12 mouse cellular contexts compared by ENCODE assay signal in genomic region chr5:127956511-127957097, GRCm38 (mm10).
DNase-seq lines count a peak whose midpoint lies in the region; ATAC-seq and TF ChIP-seq lines count a peak whose summit lies in the region.
"Had no signal": no experiment of that assay in that cellular context is flagged by ENCODE, and none has a peak within 500 bp of the region (broad histone marks: within the 10 kb centered on the region; RNA-seq: fewer than 3 reads in every experiment).

No protein-coding gene starts in this region.

- peak; percentile 61 for DNase-seq in liver, adult 2 months (ENCODE audit: extremely low read depth, low read depth, low spot score)
- DNase-seq in liver, result no peak
- peak; percentile 81 for DNase-seq in layer of hippocampus, adult 9-11 months
- peak; percentile 13 for DNase-seq in left cerebral cortex, postnatal 4 days
- DNase-seq in right cerebral cortex, postnatal 25 days, result peak; percentile 80
- DNase-seq in adrenal gland, adult (ENCODE audit: inconsistent age in 2 of 2, low spot score in 1 of 2), result no peak
- DNase-seq: cerebellum, adult 9-10 months; kidney, adult 9 months; liver, embryonic 13.5 days had no signal

- no peak overlapping the region for H3K4me3 ChIP-seq in liver, adult 2 months (ENCODE audit: insufficient read depth, low read depth, low read length)
- H3K4me3 ChIP-seq in midbrain, embryonic 13.5 days (replicated peaks), result no peak overlapping the region
- H3K4me3 ChIP-seq in heart, embryonic 11.5 days (ENCODE audit: low read depth, low read length), result no peak overlapping the region
- H3K4me3 ChIP-seq: embryonic facial prominence, embryonic 15.5 days; liver, embryonic 13.5 days had no signal

- no peak for TF ChIP-seq CTCF in liver, adult 2 months (IDR thresholded peaks at IDR 0.05; ENCODE audit: low read depth, low read length)

- H3K36me3 ChIP-seq in liver, adult 2 months (ENCODE audit: control insufficient read depth, insufficient read depth, low read length), result no peaks in the 10 kb centered on the region
- no peaks in the 10 kb centered on the region for H3K36me3 ChIP-seq in midbrain, embryonic 13.5 days
- no peaks in the 10 kb centered on the region for H3K36me3 ChIP-seq in heart, embryonic 11.5 days (ENCODE audit: control insufficient read depth, insufficient read depth, low read length)
- H3K36me3 ChIP-seq: embryonic facial prominence, embryonic 15.5 days; liver, embryonic 13.5 days had no signal

- no peak for TF ChIP-seq POLR2A in liver, adult 2 months (IDR thresholded peaks at IDR 0.05; ENCODE audit: extremely low read depth, insufficient read depth, low read length)

- H3K9ac ChIP-seq in liver, adult 2 months (ENCODE audit: low read depth, low read length), result no peak overlapping the region
- H3K9ac ChIP-seq in midbrain, embryonic 13.5 days (replicated peaks), result no peak overlapping the region
- no peak overlapping the region for H3K9ac ChIP-seq in heart, embryonic 11.5 days (ENCODE audit: low read depth, low read length)
- H3K9ac ChIP-seq: embryonic facial prominence, embryonic 15.5 days; liver, embryonic 13.5 days had no signal

- H3K27ac ChIP-seq in liver, adult 2 months (replicated peaks; ENCODE audit: insufficient read depth, low read depth, low read length), result no peak overlapping the region
- H3K27ac ChIP-seq in midbrain, embryonic 13.5 days, result no peak overlapping the region
- H3K27ac ChIP-seq in heart, embryonic 11.5 days (ENCODE audit: low read depth, low read length), result no peak overlapping the region
- H3K27ac ChIP-seq: embryonic facial prominence, embryonic 15.5 days; liver, embryonic 13.5 days had no signal

- H3K27me3 ChIP-seq in liver, adult 2 months (ENCODE audit: control insufficient read depth, insufficient read depth, low read length), result no peaks in the 10 kb centered on the region
- H3K27me3 ChIP-seq in midbrain, embryonic 13.5 days, result no peaks in the 10 kb centered on the region
- no peaks in the 10 kb centered on the region for H3K27me3 ChIP-seq in heart, embryonic 11.5 days (ENCODE audit: control insufficient read depth, insufficient read depth, low read length)
- H3K27me3 ChIP-seq: embryonic facial prominence, embryonic 15.5 days; liver, embryonic 13.5 days had no signal

- intact Hi-C loops in left cerebral cortex, postnatal 4 days (cut with DNase I), result no loop called here

- no peak overlapping the region for H3K4me2 ChIP-seq in midbrain, embryonic 13.5 days (replicated peaks)
- no peak overlapping the region for H3K4me2 ChIP-seq in heart, embryonic 11.5 days
- H3K4me2 ChIP-seq: embryonic facial prominence, embryonic 15.5 days; liver, embryonic 13.5 days had no signal

- H3K4me1 ChIP-seq in liver, adult 2 months (ENCODE audit: control insufficient read depth, insufficient read depth, low read length), result no peaks in the 10 kb centered on the region
- H3K4me1 ChIP-seq in midbrain, embryonic 13.5 days (replicated peaks), result no peaks in the 10 kb centered on the region
- no peaks in the 10 kb centered on the region for H3K4me1 ChIP-seq in heart, embryonic 11.5 days (ENCODE audit: control insufficient read depth, insufficient read depth, low read length)
- H3K4me1 ChIP-seq: embryonic facial prominence, embryonic 15.5 days; liver, embryonic 13.5 days had no signal

- no peaks in the 10 kb centered on the region for H3K9me3 ChIP-seq in midbrain, embryonic 13.5 days
- no peaks in the 10 kb centered on the region for H3K9me3 ChIP-seq in heart, embryonic 11.5 days (replicated peaks; ENCODE audit: control insufficient read depth, low read length)
- H3K9me3 ChIP-seq: embryonic facial prominence, embryonic 15.5 days had no signal

- ATAC-seq in midbrain, embryonic 13.5 days, result no peak
- ATAC-seq in heart, embryonic 11.5 days (replicated peaks; ENCODE audit: insufficient number of reproducible peaks, low FRiP score, low TSS enrichment), result no peak

- H3K79me2 ChIP-seq in liver, adult 2 months (ENCODE audit: control insufficient read depth, insufficient read depth, low read length), result no peaks in the 10 kb centered on the region

- WGBS in liver, adult 2 months, result 51% methylated on average over 17 of the region's 17 CpGs
- 76% methylated on average over 17 of the region's 17 CpGs for WGBS in midbrain, embryonic 13.5 days
- 71% methylated on average over 17 of the region's 17 CpGs for WGBS in heart, embryonic 11.5 days (ENCODE audit: insufficient replicate concordance)

Comparison
In these comparisons a context has a peak if more than half of its experiments do, and no peak if none do; other contexts are left out.
1. DNase-seq: peak in liver, adult 2 months (single experiment), layer of hippocampus, adult 9-11 months (single experiment), left cerebral cortex, postnatal 4 days (single experiment) and right cerebral cortex, postnatal 25 days (single experiment); none in liver (single experiment) and adrenal gland, adult (0 of 2).